Mouse (Mus musculus) neural tube, embryonic 11.5 days (tissue): ENCODE results near the gene Tent5b. TPM values are rescaled to one million over a fixed set of nuclear protein-coding genes. Genes with fewer than 3 reads are reported as not detected.

Source experiments
- ATAC-seq: fragments of 200-750 bp; cut with Nextera tagmentation; 2 replicates; pipeline ENCODE4 v1.8.0; 2017; ENCODE audit warnings: moderate number of reproducible peaks, mild to moderate bottlenecking, moderate TSS enrichment, moderate library complexity; ENCODE audit not compliant: insufficient read depth, low FRiP score, low TSS enrichment
- DNase-seq: peaks from one replicate; pipeline ENCODE4 v3.0.0-alpha.2; 2015; ENCODE audit warnings: low spot score
- H3K27ac ChIP-seq: fragments of 300-500 bp; sonication (generic); 2 replicates; pipeline ENCODE4 v1.5.1; 2014; ENCODE audit warnings: low read depth, mild to moderate bottlenecking, low read length
- H3K27me3 ChIP-seq: fragments of 300-500 bp; sonication (generic); 2 replicates; pipeline ENCODE4 v1.6.1; 2014; ENCODE audit warnings: mild to moderate bottlenecking, low read length, mixed read lengths; ENCODE audit not compliant: control insufficient read depth, insufficient read depth
- H3K36me3 ChIP-seq: fragments of 300-500 bp; sonication (generic); 2 replicates; pipeline ENCODE4 v1.6.1; 2014; ENCODE audit warnings: mild to moderate bottlenecking, low read length, moderate library complexity, mixed read lengths; ENCODE audit not compliant: control insufficient read depth, insufficient read depth
- H3K4me1 ChIP-seq: fragments of 300-500 bp; sonication (generic); 2 replicates; pipeline ENCODE4 v1.6.1; 2014; ENCODE audit warnings: low read length, mixed read lengths; ENCODE audit not compliant: control insufficient read depth, insufficient read depth
- H3K4me2 ChIP-seq: fragments of 300-500 bp; sonication (generic); 2 replicates; pipeline ENCODE4 v1.6.1; 2014; ENCODE audit warnings: low read depth, mild to moderate bottlenecking, moderate library complexity
- H3K4me3 ChIP-seq: fragments of 300-500 bp; sonication (generic); 2 replicates; pipeline ENCODE4 v1.5.1; 2014; ENCODE audit warnings: low read depth, low read length
- H3K9ac ChIP-seq: fragments of 300-500 bp; sonication (generic); 2 replicates; pipeline ENCODE4 v1.6.1; 2014; ENCODE audit warnings: mild to moderate bottlenecking, low read length
- H3K9me3 ChIP-seq: fragments of 300-500 bp; sonication (generic); 2 replicates; pipeline ENCODE4 v1.6.1; 2016; ENCODE audit warnings: low read length; ENCODE audit not compliant: control insufficient read depth
- WGBS: fragments of 180-500 bp; shearing (Covaris S2); extraction: QIAGEN DNeasy Blood & Tissue Kit; methylation state at CpG from one replicate; pipeline ENCODE4 v1.1.7; 2014; 5-methylcytosine and 5-hydroxymethylcytosine counted together
- polyA plus RNA-seq: library from polyadenylated mRNA; unstranded; fragments of >200 nt; fragmentation: Nextera tagmentation; extraction: Ambion mirVana; gene quantifications from 2 replicates; pipeline ENCODE4 v1.2.1, GENCODE M21; 2014

The Tent5b gene
- polyA plus RNA-seq, 1 experiment from 2014 or later, result 0.38 TPM

- ATAC-seq, result no peak
- no peak for DNase-seq
- WGBS, result 6% methylated on average over 25 of the region's 25 CpGs
- Histone ChIP-seq H3K36me3 (no peaks in the 10 kb centered on the region), H3K9me3 (no peaks in the 10 kb centered on the region), H3K4me3 (peak overlapping the region; percentile 27; the same call in 1 of the 2 replicates), H3K4me1 (no peaks in the 10 kb centered on the region), H3K4me2 (peak overlapping the region; percentile 27), H3K27me3 (peaks cover 34% of the 10 kb centered on the region), H3K9ac (no peak overlapping the region), H3K27ac (no peak overlapping the region)
Measured at GRCm38 (mm10) chr4:133519369-133519665, 39.4 kb downstream of the Tent5b start.

GRCm38 (mm10) chr4:133521502-133521901 is 41.6 kb downstream of the Tent5b start:
- Histone ChIP-seq H3K36me3 (no peaks in the 10 kb centered on the region), H3K27me3 (peaks cover 34% of the 10 kb centered on the region), H3K4me3 (no peak overlapping the region), H3K9ac (no peak overlapping the region), H3K4me1 (no peaks in the 10 kb centered on the region), H3K27ac (no peak overlapping the region), H3K4me2 (no peak overlapping the region), H3K9me3 (no peaks in the 10 kb centered on the region)
- ATAC-seq (no peak), DNase-seq (no peak)
- WGBS, result 69% methylated on average over 2 of the region's 2 CpGs

- Histone ChIP-seq H3K4me1 (no peaks in the 10 kb centered on the region), H3K27me3 (no peaks in the 10 kb centered on the region), H3K4me2 (no peak overlapping the region), H3K9ac (no peak overlapping the region), H3K4me3 (no peak overlapping the region), H3K9me3 (no peaks in the 10 kb centered on the region), H3K36me3 (peaks cover 9% of the 10 kb centered on the region), H3K27ac (no peak overlapping the region)
- ATAC-seq, result no peak
- DNase-seq, result no peak
- 80% methylated on average over 16 of the region's 16 CpGs for WGBS
Measured at GRCm38 (mm10) chr4:133527788-133528187, 47.9 kb downstream of the Tent5b start.

- H3K27me3 ChIP-seq, result no peaks in the 10 kb centered on the region
- H3K9me3 ChIP-seq, result no peaks in the 10 kb centered on the region
- H3K36me3 ChIP-seq, result peaks cover 30% of the 10 kb centered on the region
- no peak overlapping the region for H3K9ac ChIP-seq
- ATAC-seq (no peak), DNase-seq (no peak)
- no peaks in the 10 kb centered on the region for H3K4me1 ChIP-seq
- no peak overlapping the region for H3K4me2 ChIP-seq
- 90% methylated on average over 3 of the region's 3 CpGs for WGBS
- no peak overlapping the region for H3K4me3 ChIP-seq
- H3K27ac ChIP-seq, result no peak overlapping the region
Measured at GRCm38 (mm10) chr4:133532777-133533176, 52.8 kb downstream of the Tent5b start.

- H3K4me1 ChIP-seq, result no peaks in the 10 kb centered on the region
- H3K27ac ChIP-seq, result no peak overlapping the region
- 91% methylated on average over 3 of the region's 3 CpGs for WGBS
- ATAC-seq (no peak), DNase-seq (no peak)
- peaks cover 41% of the 10 kb centered on the region for H3K36me3 ChIP-seq
- H3K9me3 ChIP-seq, result no peaks in the 10 kb centered on the region
- no peak overlapping the region for H3K4me2 ChIP-seq
- no peak overlapping the region for H3K9ac ChIP-seq
- H3K27me3 ChIP-seq, result no peaks in the 10 kb centered on the region
- H3K4me3 ChIP-seq, result no peak overlapping the region
Measured at GRCm38 (mm10) chr4:133536081-133536480, 56.1 kb downstream of the Tent5b start.

- DNase-seq (no peak), ATAC-seq (no peak)
- WGBS, result 92% methylated on average over 5 of the region's 5 CpGs
- no peaks in the 10 kb centered on the region for H3K9me3 ChIP-seq
- no peak overlapping the region for H3K9ac ChIP-seq
- H3K4me1 ChIP-seq, result no peaks in the 10 kb centered on the region
- no peak overlapping the region for H3K27ac ChIP-seq
- H3K4me2 ChIP-seq, result no peak overlapping the region
- no peak overlapping the region for H3K4me3 ChIP-seq
- H3K36me3 ChIP-seq, result peaks cover 42% of the 10 kb centered on the region
- no peaks in the 10 kb centered on the region for H3K27me3 ChIP-seq
Measured at GRCm38 (mm10) chr4:133536652-133537051, 56.7 kb downstream of the Tent5b start.

Other genes starting within 250 kb of the Tent5b start
- gene Map3k6, start 239.3 kb upstream of the Tent5b start, polyA plus RNA-seq, result 1.5 and 2.7 TPM in 2 replicates
- 1.2 and 1.4 TPM in 2 replicates for gene Sytl1, start 217.0 kb upstream of the Tent5b start, polyA plus RNA-seq
- gene Tmem222, start 202.3 kb upstream of the Tent5b start, polyA plus RNA-seq, result 79.0 and 91.0 TPM in 2 replicates
- gene Wdtc1, start 126.7 kb upstream of the Tent5b start, polyA plus RNA-seq, result 26.4 and 27.0 TPM in 2 replicates
- gene Slc9a1, start 110.4 kb upstream of the Tent5b start, polyA plus RNA-seq, result 6.9 TPM in 2 replicates
- gene Trnp1, start 18.4 kb downstream of the Tent5b start, polyA plus RNA-seq, result 2.0 and 2.7 TPM in 2 replicates
- gene Kdf1, start 38.8 kb downstream of the Tent5b start, polyA plus RNA-seq, result 1.4 and 2.1 TPM in 2 replicates
- gene Nudc, start 65.9 kb downstream of the Tent5b start, polyA plus RNA-seq, result 301 and 305 TPM in 2 replicates
- not detected in 2 replicates for gene Nr0b2, start 73.2 kb downstream of the Tent5b start, polyA plus RNA-seq
- 8.5 and 10.7 TPM in 2 replicates for gene Gpatch3, start 94.6 kb downstream of the Tent5b start, polyA plus RNA-seq
- 24.6 and 31.9 TPM in 2 replicates for gene Gpn2, start 104.2 kb downstream of the Tent5b start, polyA plus RNA-seq
- gene Sfn, start 122.0 kb downstream of the Tent5b start, polyA plus RNA-seq, result 18.6 and 19.3 TPM in 2 replicates
- 3.5 and 5.5 TPM in 2 replicates for gene Zdhhc18, start 170.0 kb downstream of the Tent5b start, polyA plus RNA-seq
- gene Pigv, start 192.5 kb downstream of the Tent5b start, polyA plus RNA-seq, result 9.2 and 11.9 TPM in 2 replicates